Mouse (Mus musculus) heart, adult 2 months (tissue): ENCODE results near the gene Slc43a2.

Experiments used
- CTCF ChIP-seq: fragments of 200-600 bp; IDR thresholded peaks from 2 replicates; pipeline ENCODE4 v1.8.1; 2022; ENCODE audit warnings: antibody characterized with exemption, mild to moderate bottlenecking, moderate library complexity
- EP300 ChIP-seq: fragments of 200-500 bp; IDR thresholded peaks from 2 replicates; pipeline ENCODE4 v1.6.1; 2011; ENCODE audit warnings: low read depth, low read length, control low read depth; ENCODE audit not compliant: insufficient read depth
- POLR2A ChIP-seq: fragments of 200-500 bp; IDR thresholded peaks from 2 replicates; pipeline ENCODE4 v1.6.1; 2011; ENCODE audit warnings: mild to moderate bottlenecking, low read depth, low read length, control low read depth; ENCODE audit not compliant: insufficient read depth

- TF ChIP-seq CTCF (peak; percentile 71), POLR2A (no peak), EP300 (0 out of 2 replicates have a peak, but pooled peaks have one; percentile 28)
These were observed 87.6 kb downstream of the Slc43a2 start for GRCm38 (mm10) chr11:75619133-75619532.
